Mouse (Mus musculus) thymus, adult 2 months (tissue): ENCODE measurements around the gene Pycr2.

Experiments used
- CTCF ChIP-seq: fragments of 200-500 bp; IDR thresholded peaks from 2 replicates; pipeline ENCODE4 v1.5.1; 2012; ENCODE audit warnings: mild to moderate bottlenecking, control low read depth, low read length, moderate library complexity, borderline replicate concordance; ENCODE audit not compliant: control insufficient read depth, poor library complexity, insufficient read depth; ENCODE audit errors: extremely low read depth
- POLR2A ChIP-seq: fragments of 200-500 bp; IDR thresholded peaks from 2 replicates; pipeline ENCODE4 v1.6.1; 2012; ENCODE audit warnings: mild to moderate bottlenecking, low read length, control low read depth, moderate library complexity; ENCODE audit not compliant: control insufficient read depth, poor library complexity, insufficient read depth; ENCODE audit errors: extremely low read depth

- TF ChIP-seq CTCF, result no peak
- TF ChIP-seq POLR2A, result no peak
Observed at GRCm38 (mm10) chr1:180933659-180934058, 29.6 kb downstream of the Pycr2 start.
